Mouse (Mus musculus) heart, postnatal 36 days (tissue): ENCODE results near the gene Schip1. TPM values are rescaled to one million over a fixed set of nuclear protein-coding genes. Genes with fewer than 3 reads are reported as not detected.

Experiments used
- DNase-seq, 2 experiments: peaks; one replicate each; pipeline ENCODE4 v3.0.0; 2021 to 2022
- intact Hi-C: fragments of 180-260 bp; cut with DNase I; formaldehyde crosslinking; loops from one replicate; pipeline ENCODE4 v1.15.1; 2025
- total RNA-seq, 2 experiments: library from RNA; stranded (reverse); gene quantifications; 2 replicates each; pipeline ENCODE4 v1.2.3; 2021

Gene Schip1
- total RNA-seq, 2 experiments from 2014 or later: 178 to 194 TPM

DNA sequence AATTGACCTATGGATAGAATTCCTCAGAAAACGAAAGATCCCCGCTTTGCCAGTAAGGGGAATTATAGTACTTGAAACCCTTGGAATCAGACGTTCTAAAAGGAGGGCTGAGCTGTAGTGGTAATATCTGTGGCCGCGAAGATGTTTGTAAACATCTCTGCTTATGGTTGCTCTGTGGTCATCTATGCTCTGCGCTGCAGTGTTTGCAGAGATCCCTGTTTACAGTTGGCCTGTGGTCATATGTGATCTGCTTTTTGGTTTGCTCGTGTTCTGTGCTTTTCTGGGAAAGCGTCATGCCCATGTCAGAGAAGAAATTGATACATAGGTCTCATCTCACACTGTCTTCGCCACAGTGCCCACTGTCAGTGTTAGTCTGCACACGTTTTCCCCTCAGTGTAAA lies 528.0 kb downstream of the Schip1 start:
- DNase-seq: no peak
- intact Hi-C loops: loop anchor here (10.0 kb wide), 1 partner anchor 532 kb away; the partner anchor contains the start of gene Kpna4

DNA sequence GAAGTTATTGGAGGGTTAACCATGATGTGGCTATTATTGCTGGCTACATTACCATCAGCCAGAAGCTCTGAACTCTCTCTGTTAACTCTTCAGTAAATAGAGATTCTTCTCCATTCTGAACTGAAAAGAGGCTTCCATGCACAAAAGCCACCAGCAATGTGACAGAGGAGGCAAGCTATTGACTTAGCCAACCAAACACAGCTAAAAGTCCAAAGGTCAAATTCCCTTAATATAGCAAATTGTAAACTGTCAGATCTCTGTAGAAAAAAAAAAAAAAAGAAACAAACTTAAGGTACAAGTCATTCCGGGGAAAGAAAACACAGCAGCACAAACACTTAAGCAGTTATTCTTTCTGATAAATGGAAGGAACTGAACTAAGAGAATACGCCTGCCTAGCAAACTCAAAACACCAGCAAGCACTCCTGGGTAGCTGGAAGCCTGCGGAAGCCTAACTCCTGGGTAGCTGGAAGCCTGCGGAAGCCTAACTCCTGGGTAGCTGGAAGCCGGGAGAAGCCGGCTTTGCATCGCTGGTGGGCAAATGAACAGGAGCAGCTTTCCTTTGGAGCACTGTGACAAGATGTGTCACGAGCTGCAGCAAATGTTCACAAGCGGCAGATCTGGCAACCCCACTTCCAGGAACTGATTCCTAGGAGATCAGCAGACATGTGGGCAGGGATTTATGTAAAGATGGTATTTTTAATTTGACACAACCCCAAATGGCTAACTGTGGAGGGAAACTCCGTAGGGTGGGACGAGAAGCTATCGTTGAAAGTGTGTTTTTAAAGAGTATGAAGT lies 528.7 kb downstream of the Schip1 start:
- DNase-seq: no peak
- intact Hi-C loops: loop anchor here (10.0 kb wide), 1 partner anchor 532 kb away; the partner anchor contains the start of gene Kpna4

DNA sequence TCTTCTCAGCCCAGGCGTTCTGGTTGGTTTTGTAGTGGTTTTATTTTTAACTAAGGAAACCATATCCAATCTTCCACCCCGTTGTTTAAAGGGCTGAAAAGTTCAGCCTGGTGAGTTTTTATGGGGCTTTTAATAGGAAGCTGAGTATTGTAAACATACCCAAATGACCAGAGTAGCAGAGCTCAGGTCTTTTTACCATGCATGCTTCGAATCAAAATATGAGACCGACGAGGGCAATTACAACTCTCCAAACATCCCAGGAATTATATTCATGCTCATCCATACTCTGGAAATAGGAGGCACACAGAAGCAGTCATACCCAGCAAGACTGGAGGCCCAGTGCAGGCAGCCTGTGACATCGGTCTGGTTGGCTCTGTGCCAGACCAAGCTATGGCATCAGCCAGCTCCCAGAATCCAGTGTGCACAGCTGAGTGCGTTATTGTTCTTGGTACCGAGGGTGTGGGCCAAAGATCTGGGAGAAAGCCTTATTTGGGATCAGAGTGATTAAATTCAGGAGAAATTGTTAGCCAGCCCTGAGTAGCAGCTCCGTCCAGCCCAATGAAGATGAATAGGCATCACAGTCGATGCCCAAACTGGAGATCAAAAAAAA lies 530.8 kb downstream of the Schip1 start:
- no peak for DNase-seq
- intact Hi-C loops: loop anchor here (10.0 kb wide), 1 partner anchor 529 kb away; the partner anchor contains the start of gene Kpna4

DNA sequence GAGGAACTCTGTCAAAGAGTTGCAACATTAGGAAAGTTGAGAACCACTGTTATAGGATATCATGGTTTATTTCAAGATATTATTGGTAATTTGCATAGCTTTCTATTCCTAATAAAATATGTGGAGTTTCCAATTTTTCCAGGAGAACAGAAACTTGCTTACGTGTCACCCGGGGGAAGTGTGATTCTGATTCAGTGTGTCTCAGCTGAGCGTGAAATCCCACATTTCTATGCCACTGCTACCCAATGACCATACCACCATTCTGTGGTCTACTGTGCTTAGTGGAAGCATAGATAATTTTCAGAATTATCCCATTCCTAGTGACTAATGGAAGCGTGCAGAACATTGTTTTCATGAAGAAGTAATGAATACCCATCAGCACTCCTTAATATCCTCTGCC lies 532.3 kb downstream of the Schip1 start:
- intact Hi-C loops: loop anchor here (10.0 kb wide), 1 partner anchor 528 kb away; the partner anchor contains the start of gene Kpna4
- no peak for DNase-seq

DNA sequence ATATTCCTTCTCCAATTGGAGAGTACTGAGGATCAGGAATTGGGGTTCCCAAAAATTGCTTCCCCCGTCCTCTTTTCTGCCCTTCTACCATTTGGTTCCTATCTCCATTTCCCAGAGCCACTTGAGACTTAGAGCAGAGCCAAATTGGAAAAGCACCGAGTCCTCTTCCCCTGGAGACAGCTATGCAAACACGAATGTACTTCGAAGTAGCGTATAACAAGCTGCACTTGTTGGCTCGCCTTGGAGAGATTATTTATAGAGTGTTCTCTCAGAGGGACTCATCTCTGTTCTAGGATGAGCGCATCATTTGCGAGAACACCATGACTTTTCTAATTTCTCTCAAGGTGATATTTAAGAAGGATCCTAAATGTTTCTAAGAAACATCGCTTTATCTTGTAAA lies 538.3 kb downstream of the Schip1 start:
- intact Hi-C loops: no loop called here
- DNase-seq: no peak

DNA sequence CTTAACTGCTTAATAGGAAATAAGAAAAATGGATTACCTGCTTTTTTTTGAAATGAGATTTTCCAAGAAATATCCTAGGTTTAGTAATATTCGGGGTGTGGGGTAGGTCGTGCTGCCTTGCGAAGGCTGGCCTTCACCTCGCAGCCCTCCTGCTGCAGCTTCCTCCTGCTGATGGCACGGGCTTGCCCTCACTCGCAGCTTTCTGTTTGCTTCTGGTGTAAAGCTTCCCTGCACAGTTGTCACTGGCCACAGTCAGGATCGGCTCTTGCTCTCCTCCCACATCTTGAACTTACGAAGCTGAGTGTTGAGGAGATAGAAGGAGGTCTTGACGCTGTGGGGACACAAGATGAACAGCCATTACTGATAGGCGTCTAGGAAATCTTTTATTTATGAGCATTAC lies 539.9 kb downstream of the Schip1 start:
- DNase-seq: no peak
- intact Hi-C loops: no loop called here

DNA sequence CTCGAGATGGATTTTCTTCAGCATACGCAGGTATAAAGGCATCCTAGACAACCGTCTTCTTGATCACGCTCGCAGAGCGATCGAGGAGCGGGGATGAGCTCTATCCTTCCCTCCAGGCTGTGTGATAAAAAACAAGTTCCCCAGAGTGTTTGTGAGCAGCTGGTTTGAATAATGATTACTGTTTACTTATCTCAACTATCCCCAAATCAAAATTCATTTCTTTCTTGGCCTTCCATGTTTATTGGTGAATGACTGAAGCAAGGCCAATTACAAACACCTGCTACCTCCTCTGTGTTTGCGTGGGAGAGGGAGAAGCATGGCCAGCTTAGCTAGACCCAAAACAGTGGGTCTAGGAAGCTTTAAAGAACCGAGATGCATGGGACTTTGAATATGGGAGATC lies 540.4 kb downstream of the Schip1 start:
- intact Hi-C loops: no loop called here
- no peak for DNase-seq

DNA sequence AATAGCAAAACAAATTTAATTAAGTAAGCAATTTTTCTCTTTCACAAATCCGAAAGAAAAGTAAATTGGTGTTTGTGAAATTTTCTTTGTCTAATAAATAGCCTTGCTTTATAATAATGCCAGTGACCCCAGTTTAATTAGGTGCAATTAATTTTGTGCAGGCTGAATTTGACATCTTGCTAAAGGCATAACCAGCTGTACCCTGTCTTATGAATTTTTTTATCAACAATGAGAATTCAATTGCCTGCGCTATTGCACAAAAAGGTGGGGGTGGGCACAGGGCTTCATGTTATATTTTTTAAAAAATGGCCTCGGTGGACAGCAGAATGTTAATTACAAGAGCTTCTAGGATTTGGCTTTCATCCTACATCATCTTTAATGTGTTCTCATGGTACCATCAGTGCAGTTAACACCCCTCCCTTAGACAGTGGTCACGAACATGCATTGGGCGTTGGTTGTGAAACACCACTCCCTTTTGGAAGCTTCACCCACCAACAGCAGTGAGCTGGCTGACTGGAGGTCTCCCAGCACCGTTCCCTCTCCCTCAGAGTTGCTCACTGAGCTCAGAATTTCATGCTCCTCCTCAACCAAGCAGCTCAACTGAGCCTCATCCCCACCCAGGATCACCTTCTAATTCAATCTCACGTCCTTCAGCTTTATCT lies 541.5 kb downstream of the Schip1 start:
- DNase-seq: no peak
- intact Hi-C loops: no loop called here

DNA sequence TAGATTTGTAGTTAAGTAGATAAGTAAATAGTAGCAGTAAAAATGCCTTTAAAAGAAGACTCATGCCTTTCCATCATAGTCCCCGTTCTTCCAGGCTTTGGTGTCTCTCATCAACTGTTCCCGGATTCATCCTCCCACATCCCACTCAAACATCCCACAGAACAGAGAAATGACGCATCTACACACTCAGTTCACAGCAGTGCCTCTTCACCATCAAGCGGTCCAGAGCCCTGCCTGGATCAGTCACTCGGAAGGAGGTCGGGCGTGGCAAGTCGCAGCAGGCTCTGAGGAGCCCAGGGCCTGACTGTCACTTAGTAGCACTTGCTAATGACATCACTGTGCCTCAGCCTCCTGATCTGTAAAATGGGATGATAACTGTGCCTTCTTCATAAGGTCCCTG lies 542.1 kb downstream of the Schip1 start:
- no peak for DNase-seq
- intact Hi-C loops: no loop called here

DNA sequence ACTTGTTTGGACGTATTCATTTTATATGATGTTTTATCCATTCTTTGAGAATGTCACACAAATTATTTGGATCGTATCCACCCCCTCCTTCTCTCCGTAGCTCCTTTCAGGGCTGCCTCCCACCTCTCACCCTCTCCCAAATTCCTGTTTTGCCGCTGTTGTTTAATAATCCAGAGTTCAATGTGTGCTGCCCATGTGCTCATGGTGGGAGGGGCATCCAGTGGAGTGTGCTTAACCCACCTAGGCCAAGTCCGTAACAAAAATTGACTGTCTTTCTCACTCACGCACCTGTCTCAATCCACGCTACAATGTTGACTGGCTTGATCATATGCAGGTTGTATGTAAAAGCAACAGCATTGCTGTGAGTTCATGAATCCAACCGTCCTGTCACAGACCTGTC lies 542.7 kb downstream of the Schip1 start:
- DNase-seq: no peak
- intact Hi-C loops: no loop called here

DNA sequence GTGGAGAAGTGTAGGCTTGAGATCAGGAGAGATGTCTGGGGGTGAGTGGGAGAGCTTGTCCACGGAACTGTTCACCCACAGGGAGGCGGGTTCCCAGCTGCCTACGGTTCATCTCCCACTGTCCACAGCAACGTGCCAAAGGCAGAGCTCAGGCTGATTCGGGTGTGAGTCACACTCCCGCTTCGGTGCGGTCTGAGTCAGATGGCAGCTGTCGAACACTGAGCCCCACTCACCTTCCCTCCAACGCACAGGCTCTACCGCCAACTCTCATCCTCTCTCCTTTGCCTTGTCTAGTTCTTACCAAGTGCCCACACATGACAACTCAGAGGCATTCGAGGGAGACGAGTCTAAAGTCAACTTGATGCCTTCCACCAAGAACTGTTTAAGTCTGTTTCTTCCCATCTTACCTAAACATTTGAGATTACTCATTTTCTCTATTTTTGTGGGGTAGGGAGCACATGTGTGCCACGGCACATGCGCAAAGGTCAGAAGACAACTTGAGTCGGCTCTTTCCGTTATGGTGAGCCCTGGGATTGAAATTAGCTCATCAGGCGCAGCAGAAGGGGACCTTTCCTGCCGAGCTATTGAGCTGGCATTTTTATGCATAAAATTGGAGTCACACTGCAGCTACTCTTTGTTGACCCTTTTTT lies 544.4 kb downstream of the Schip1 start:
- no peak for DNase-seq
- intact Hi-C loops: no loop called here

DNA sequence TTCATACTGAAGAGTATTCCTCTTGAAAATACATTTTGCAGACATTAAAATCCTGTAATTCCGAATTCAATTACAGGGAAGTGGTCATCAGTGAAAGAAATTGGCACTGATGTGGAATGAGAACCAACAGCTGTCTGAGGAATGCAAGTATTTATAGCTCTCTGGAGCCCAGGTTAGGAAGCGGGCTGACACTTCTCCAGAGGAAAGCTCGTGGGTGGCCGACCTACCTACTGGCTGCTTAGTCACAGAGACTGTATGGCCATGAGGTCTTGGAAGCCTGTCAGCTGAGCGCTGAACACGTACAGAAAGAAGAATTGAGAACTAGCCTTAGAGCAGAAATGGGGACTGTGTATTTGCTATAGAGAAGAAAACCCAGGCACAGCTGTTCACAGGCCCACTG lies 545.4 kb downstream of the Schip1 start:
- DNase-seq: no peak
- intact Hi-C loops: no loop called here

DNA sequence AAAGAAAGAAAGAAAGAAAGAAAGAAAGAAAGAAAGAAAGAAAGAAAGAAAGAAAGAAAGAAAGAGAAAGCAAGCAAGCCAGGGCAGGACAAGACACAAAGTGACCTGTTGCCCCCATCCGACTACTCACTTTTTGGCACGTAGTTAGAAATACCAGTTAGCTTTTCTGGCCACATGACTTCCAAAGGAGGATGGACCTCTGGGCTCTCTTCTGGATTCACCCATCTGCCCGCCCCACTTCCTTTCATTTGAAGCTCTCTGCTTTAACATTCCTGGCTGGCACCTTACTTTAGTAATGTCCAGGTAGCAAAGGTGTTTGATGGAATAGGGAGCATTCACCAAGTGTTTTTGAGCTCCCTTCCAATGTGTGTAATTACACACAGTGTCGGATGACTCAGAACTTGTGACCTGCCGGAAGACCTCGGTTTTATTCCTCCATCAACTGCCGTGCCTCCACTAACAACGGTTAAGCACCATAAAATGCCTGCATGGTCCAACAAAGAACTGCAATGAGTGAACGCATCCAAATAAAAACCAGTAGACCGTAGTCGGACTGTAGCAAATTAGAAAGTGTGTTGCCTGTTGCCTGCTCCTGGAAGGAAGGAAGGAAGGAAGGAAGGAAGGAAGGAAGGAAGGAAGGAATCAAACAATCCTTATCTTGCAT lies 546.1 kb downstream of the Schip1 start:
- no peak for DNase-seq
- intact Hi-C loops: no loop called here

DNA sequence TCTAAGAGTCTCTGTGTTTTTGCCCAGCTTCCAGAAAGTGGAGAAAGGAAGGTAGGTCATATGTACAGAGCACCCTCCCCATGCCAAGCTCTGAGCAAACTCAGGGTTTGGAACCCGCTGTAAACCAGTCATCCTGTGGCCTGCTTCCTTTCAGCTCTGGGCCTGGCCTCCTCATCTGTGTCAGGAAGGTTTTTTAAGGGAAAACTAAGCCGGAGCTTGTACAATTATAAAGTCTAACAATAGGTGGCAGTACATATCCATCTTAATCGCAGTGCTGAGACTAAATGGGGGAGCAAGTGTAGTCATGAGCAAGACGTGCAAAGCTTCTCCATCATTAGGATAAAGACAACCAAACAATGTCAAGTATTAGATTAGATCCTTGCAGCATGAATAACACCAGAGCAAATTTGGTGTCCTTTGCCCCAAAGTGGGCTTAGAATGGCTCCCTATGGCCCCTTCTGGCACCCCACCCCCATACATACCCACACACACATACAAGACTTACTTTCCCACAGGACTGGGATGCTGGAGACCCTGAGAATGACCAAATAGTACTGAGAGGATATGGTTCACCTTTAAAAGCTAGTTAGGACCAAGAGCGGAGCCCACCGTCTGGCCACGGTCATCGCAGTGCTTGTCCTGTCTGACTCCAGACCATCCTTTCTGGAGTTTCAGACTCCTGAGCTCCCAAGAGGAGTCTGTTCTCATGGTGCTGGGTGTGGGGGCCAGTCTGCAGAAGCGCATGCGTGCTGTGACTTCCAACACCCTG lies 550.6 kb downstream of the Schip1 start:
- intact Hi-C loops: loop anchor here (1.0 to 5.0 kb wide), 5 partner anchors 32 to 558 kb away; no protein-coding TSS in a partner anchor
- no peak for DNase-seq

DNA sequence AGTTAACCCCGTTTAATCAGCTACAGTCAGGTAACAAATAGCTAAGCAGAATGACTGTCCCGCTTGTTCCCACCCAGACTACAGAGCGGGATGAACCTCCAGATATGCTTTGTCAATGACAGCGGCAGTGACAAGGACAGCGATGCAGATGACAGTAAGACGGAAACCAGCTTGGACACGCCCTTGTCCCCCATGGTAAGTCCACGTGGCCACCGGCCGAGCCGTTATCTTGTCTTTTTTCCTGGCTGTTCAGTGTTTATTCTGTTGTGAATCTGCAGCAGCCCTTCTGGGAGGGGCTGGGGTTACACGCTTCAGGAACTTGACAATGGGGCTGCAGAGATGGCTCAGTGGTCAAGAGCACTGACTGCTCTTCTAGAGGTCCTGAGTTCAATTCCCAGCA lies 551.8 kb downstream of the Schip1 start:
- intact Hi-C loops: loop anchor here (5.0 kb wide), 2 partner anchors 341 to 559 kb away; no protein-coding TSS in a partner anchor
- DNase-seq: no peak

DNA sequence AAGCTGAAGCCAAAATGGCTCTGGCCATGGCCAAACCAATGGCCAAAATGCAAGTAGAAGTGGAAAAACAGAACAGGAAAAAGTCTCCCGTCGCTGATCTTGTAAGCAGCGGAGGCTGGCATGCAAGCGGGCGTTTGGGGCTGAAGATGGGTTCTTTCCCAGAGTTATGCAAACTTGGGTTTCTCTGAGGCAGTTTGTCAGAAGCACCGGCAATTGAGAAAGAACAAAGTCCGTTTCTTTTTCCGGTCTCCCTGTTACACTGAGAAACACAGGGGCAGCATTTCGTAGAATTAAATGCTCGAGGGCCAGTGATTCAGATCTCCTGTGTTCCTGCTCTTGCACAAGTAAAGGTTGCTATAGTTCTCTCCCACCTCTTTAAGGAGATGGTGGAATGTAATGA lies 553.1 kb downstream of the Schip1 start:
- DNase-seq: no peak
- intact Hi-C loops: loop anchor here (5.0 kb wide), 2 partner anchors 340 to 560 kb away; no protein-coding TSS in a partner anchor

DNA sequence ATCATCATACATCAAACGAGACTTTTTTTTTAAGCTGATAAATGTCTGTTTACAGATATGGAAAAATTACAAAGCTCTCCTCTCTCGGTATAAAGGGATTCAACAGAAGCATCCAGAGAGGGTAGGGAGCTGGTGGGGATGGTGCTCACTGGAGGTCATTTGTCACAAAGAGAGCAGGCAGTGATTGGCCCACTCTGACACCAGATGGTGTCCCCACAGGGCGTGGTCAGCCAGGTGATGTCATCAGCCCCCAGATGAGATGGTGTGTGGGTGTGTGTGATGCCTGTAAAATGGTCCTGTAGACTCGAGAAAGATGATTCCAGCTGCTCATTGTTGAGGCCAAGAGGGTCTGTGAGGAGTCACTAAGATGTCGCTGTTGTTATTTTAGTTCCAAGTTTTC lies 554.5 kb downstream of the Schip1 start:
- intact Hi-C loops: loop anchor here (5.0 kb wide), 2 partner anchors 338 to 562 kb away; no protein-coding TSS in a partner anchor
- no peak for DNase-seq

DNA sequence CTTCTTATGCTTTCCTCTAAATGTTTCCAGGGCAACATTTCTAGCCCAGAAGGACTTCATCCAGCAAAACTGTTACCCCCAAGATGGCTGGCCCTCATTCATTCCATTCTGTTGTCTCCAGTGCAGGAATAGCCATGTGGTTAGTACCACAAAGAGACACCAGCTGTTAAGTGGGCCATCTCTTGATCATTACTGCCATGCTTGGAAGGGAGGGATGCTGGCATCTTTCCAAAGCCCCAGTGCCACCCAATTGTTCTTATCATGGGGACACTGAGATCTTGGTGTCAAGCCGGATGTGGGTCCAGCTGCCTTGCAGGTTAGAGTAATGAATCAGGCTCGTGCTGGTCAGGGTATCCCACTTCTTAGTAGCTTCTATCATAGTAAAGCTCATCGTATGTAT lies 557.4 kb downstream of the Schip1 start:
- intact Hi-C loops: no loop called here

DNA sequence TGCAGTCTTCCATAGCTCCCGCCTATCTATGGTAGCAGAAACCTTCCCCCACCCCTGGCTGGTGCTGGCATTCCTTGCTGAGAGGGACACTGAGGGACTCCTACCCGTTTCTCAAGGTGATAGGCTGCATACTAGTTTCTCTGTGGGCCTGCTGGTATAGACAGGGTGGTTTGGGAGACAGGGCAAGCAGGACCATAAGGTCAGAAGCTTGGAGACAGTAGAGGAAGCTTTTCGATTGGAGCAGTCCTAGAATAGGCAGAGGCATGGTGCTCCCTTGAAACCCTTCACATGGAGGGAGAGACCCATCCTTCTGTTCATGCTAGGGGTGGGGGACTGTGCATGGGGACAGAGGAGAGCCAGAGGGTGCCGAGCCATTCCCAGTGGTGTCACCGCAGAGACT lies 558.4 kb downstream of the Schip1 start:
- no peak for DNase-seq
- intact Hi-C loops: no loop called here

More for the DNA sequence above, 557.4 kb downstream of the Schip1 start:
- no peak for DNase-seq
